ENCODE assay signal across 26 mouse cellular contexts in genomic region chr9:14967598-14967997, GRCm38 (mm10).
DNase-seq lines count a peak whose midpoint lies in the region; ATAC-seq and TF ChIP-seq lines count a peak whose summit lies in the region.
"Had no signal": no experiment of that assay in that cellular context is flagged by ENCODE, and none has a peak within 500 bp of the region (broad histone marks: within the 10 kb centered on the region; RNA-seq: fewer than 3 reads in every experiment).

No protein-coding gene starts in this region.

- H3K4me1 ChIP-seq in liver, embryonic 12.5 days: peaks cover 33% of the 10 kb centered on the region
- peaks cover 20 to 29% of the 10 kb centered on the region in 2 experiments for H3K4me1 ChIP-seq in liver, embryonic 14.5 days (replicated peaks; ENCODE audit: control insufficient read depth in 2 of 2, insufficient read depth in 2 of 2, low read length in 1 of 2)
- H3K4me1 ChIP-seq in forebrain, embryonic 16.5 days (replicated peaks; ENCODE audit: control insufficient read depth, insufficient read depth, low read length): no peaks in the 10 kb centered on the region
- H3K4me1 ChIP-seq: embryonic facial prominence, embryonic 13.5 days; forebrain, embryonic 10.5 days; heart, embryonic 13.5 days; hindbrain, embryonic 10.5 days; hindbrain, embryonic 15.5 days; neural tube, embryonic 12.5 days had no signal

- no peak overlapping the region for H3K9ac ChIP-seq in liver, embryonic 12.5 days
- no peak overlapping the region for H3K9ac ChIP-seq in liver, embryonic 14.5 days (replicated peaks)
- no peak overlapping the region for H3K9ac ChIP-seq in forebrain, embryonic 16.5 days (replicated peaks; ENCODE audit: low read depth, low read length)
- H3K9ac ChIP-seq: embryonic facial prominence, embryonic 13.5 days; forebrain, postnatal 0 days; heart, embryonic 13.5 days; hindbrain, embryonic 15.5 days; lung, embryonic 14.5 days; neural tube, embryonic 12.5 days had no signal

- no peak overlapping the region for H3K4me2 ChIP-seq in liver, embryonic 12.5 days
- H3K4me2 ChIP-seq in liver, embryonic 14.5 days (ENCODE audit: low read depth): no peak overlapping the region
- H3K4me2 ChIP-seq in forebrain, embryonic 16.5 days (ENCODE audit: low read length): no peak overlapping the region
- H3K4me2 ChIP-seq: embryonic facial prominence, embryonic 13.5 days; heart, embryonic 13.5 days; hindbrain, embryonic 15.5 days; lung, embryonic 14.5 days; midbrain, embryonic 11.5 days; neural tube, embryonic 12.5 days had no signal

- no peaks in the 10 kb centered on the region for H3K27me3 ChIP-seq in liver, embryonic 12.5 days (replicated peaks)
- no peaks in the 10 kb centered on the region for H3K27me3 ChIP-seq in liver, embryonic 14.5 days (ENCODE audit: control insufficient read depth, insufficient read depth, low read length)
- H3K27me3 ChIP-seq in forebrain, embryonic 16.5 days (replicated peaks; ENCODE audit: control insufficient read depth, insufficient read depth, low read length): no peaks in the 10 kb centered on the region
- H3K27me3 ChIP-seq: embryonic facial prominence, embryonic 13.5 days; heart, embryonic 13.5 days; hindbrain, embryonic 15.5 days; neural tube, embryonic 12.5 days had no signal

- 57% methylated on average over 1 of the region's 1 CpGs for WGBS in liver, embryonic 12.5 days (ENCODE audit: insufficient replicate concordance)
- WGBS in liver, embryonic 14.5 days (ENCODE audit: insufficient replicate concordance): 41% methylated on average over 1 of the region's 1 CpGs
- WGBS in forebrain, embryonic 16.5 days: 100% methylated on average over 1 of the region's 1 CpGs

- no peaks in the 10 kb centered on the region for H3K36me3 ChIP-seq in liver, embryonic 12.5 days
- H3K36me3 ChIP-seq in liver, embryonic 14.5 days (replicated peaks; ENCODE audit: control insufficient read depth, insufficient read depth, low read depth): no peaks in the 10 kb centered on the region
- H3K36me3 ChIP-seq in forebrain, embryonic 16.5 days (ENCODE audit: control insufficient read depth, insufficient read depth): no peaks in the 10 kb centered on the region
- H3K36me3 ChIP-seq: embryonic facial prominence, embryonic 13.5 days; forebrain, embryonic 10.5 days; heart, embryonic 13.5 days; hindbrain, embryonic 10.5 days; hindbrain, embryonic 15.5 days; neural tube, embryonic 12.5 days had no signal

- TF ChIP-seq CTCF in liver, embryonic 14.5 days (IDR thresholded peaks at IDR 0.05; ENCODE audit: low read depth): no peak

- no peak overlapping the region for H3K27ac ChIP-seq in liver, embryonic 12.5 days
- no peak overlapping the region for H3K27ac ChIP-seq in liver, embryonic 14.5 days
- no peak overlapping the region for H3K27ac ChIP-seq in forebrain, embryonic 16.5 days (ENCODE audit: low read length)
- H3K27ac ChIP-seq: embryonic facial prominence, embryonic 13.5 days; forebrain, embryonic 10.5 days; heart, embryonic 13.5 days; hindbrain, embryonic 10.5 days; hindbrain, embryonic 15.5 days; kidney, postnatal 0 days; neural tube, embryonic 12.5 days had no signal

- no peak for TF ChIP-seq EP300 in liver, embryonic 14.5 days (IDR thresholded peaks at IDR 0.05; ENCODE audit: low read depth)

- DNase-seq in adrenal gland, adult 8-10 months: peak; percentile 24
- DNase-seq in adrenal gland, postnatal 25 days: no peak
- no peak for DNase-seq in liver
- DNase-seq in liver, embryonic 14.5 days (ENCODE audit: low read depth in 3 of 3, low spot score in 3 of 3): peak in 1 of 3 experiments; percentile 12
- no peak for DNase-seq in left cerebral cortex, adult 11 months (ENCODE audit: low spot score)
- DNase-seq: cerebellum, adult 18-20 months; cerebellum, postnatal 10 days; forebrain, postnatal 0 days; heart, postnatal 14 days; kidney, adult 2 months; layer of hippocampus, postnatal 36 days; lung, embryonic 14.5 days; lung, postnatal 14 days; right cerebral cortex, adult 18-20 months; spleen, adult 18-20 months had no signal

- ATAC-seq in liver, embryonic 12.5 days: peak; percentile 40; the same call in 1 of the 2 replicates
- peak; percentile 50; the same call in 1 of the 2 replicates for ATAC-seq in liver, embryonic 14.5 days (ENCODE audit: insufficient read depth)
- ATAC-seq in forebrain, embryonic 16.5 days: no peak
- ATAC-seq: forebrain, postnatal 0 days; midbrain, embryonic 16.5 days had no signal

- H3K4me3 ChIP-seq in liver, embryonic 12.5 days: no peak overlapping the region
- H3K4me3 ChIP-seq in liver, embryonic 14.5 days (ENCODE audit: insufficient read depth in 1 of 2, low read depth in 2 of 2, low read length in 2 of 2): no peak overlapping the region
- no peak overlapping the region for H3K4me3 ChIP-seq in forebrain, embryonic 16.5 days (replicated peaks; ENCODE audit: low read length)
- H3K4me3 ChIP-seq: embryonic facial prominence, embryonic 13.5 days; forebrain, embryonic 10.5 days; heart, embryonic 13.5 days; hindbrain, embryonic 10.5 days; hindbrain, embryonic 15.5 days; neural tube, embryonic 12.5 days had no signal

- no peaks in the 10 kb centered on the region for H3K9me3 ChIP-seq in liver, embryonic 12.5 days (replicated peaks)
- H3K9me3 ChIP-seq in liver, embryonic 14.5 days (ENCODE audit: control insufficient read depth, low read length): no peaks in the 10 kb centered on the region
- H3K9me3 ChIP-seq in forebrain, embryonic 16.5 days (ENCODE audit: control insufficient read depth, low read length): no peaks in the 10 kb centered on the region
- H3K9me3 ChIP-seq: embryonic facial prominence, embryonic 13.5 days; forebrain, embryonic 10.5 days; heart, embryonic 13.5 days; hindbrain, embryonic 10.5 days; hindbrain, embryonic 15.5 days; neural tube, embryonic 12.5 days had no signal
